Mouse (Mus musculus) small intestine, adult 2 months (tissue): Measurements from ENCODE around the gene Tkfc. TPM values are rescaled to one million over a fixed set of nuclear protein-coding genes. Genes with fewer than 3 reads are reported as not detected.

Experiments used
- H3K27ac ChIP-seq: fragments of 200-500 bp; 2 replicates; pipeline ENCODE4 v1.5.1; 2012; ENCODE audit warnings: low read depth, low read length, control low read depth, inconsistent platforms; ENCODE audit not compliant: insufficient read depth
- H3K27me3 ChIP-seq: fragments of 200-500 bp; 2 replicates; pipeline ENCODE4 v1.6.1; 2012; ENCODE audit warnings: mild to moderate bottlenecking, moderate library complexity, low read length, inconsistent platforms; ENCODE audit not compliant: control insufficient read depth, insufficient read depth
- H3K36me3 ChIP-seq: fragments of 200-500 bp; 2 replicates; pipeline ENCODE4 v1.6.1; 2012; ENCODE audit warnings: mild to moderate bottlenecking, low read length, control low read depth, inconsistent platforms; ENCODE audit not compliant: control insufficient read depth, insufficient read depth
- H3K4me1 ChIP-seq: fragments of 200-500 bp; 2 replicates; pipeline ENCODE4 v1.6.1; 2012; ENCODE audit warnings: low read length, inconsistent platforms, mixed read lengths; ENCODE audit not compliant: control insufficient read depth, insufficient read depth, insufficient read length
- H3K4me3 ChIP-seq: fragments of 200-500 bp; 2 replicates; pipeline ENCODE4 v1.5.1; 2012; ENCODE audit warnings: low read depth, mild to moderate bottlenecking, control low read depth, inconsistent platforms, low read length, moderate library complexity
- CTCF ChIP-seq: fragments of 200-500 bp; IDR thresholded peaks from 2 replicates; pipeline ENCODE4 v1.5.1; 2012; ENCODE audit warnings: low read depth, mild to moderate bottlenecking, control low read depth, inconsistent platforms, low read length, moderate library complexity, mixed read lengths; ENCODE audit not compliant: insufficient replicate concordance, insufficient read length; ENCODE audit errors: extremely low read depth
- POLR2A ChIP-seq: fragments of 200-500 bp; IDR thresholded peaks from 2 replicates; pipeline ENCODE4 v1.6.1; 2012; ENCODE audit warnings: low read depth, mild to moderate bottlenecking, control low read depth, inconsistent platforms, low read length, moderate library complexity
- WGBS: fragments of 180-500 bp; shearing (Covaris S2); methylation state at CpG from one replicate; pipeline ENCODE4 v1.1.7; 2018; 5-methylcytosine and 5-hydroxymethylcytosine counted together
- polyA plus RNA-seq: library from polyadenylated mRNA; depleted of rRNA; stranded (reverse); fragments of >200 nt; gene quantifications from 2 replicates; pipeline ENCODE4 v1.2.3, GENCODE M21; 2012

Tkfc gene
- polyA plus RNA-seq, 1 experiment = 224 TPM

DNA sequence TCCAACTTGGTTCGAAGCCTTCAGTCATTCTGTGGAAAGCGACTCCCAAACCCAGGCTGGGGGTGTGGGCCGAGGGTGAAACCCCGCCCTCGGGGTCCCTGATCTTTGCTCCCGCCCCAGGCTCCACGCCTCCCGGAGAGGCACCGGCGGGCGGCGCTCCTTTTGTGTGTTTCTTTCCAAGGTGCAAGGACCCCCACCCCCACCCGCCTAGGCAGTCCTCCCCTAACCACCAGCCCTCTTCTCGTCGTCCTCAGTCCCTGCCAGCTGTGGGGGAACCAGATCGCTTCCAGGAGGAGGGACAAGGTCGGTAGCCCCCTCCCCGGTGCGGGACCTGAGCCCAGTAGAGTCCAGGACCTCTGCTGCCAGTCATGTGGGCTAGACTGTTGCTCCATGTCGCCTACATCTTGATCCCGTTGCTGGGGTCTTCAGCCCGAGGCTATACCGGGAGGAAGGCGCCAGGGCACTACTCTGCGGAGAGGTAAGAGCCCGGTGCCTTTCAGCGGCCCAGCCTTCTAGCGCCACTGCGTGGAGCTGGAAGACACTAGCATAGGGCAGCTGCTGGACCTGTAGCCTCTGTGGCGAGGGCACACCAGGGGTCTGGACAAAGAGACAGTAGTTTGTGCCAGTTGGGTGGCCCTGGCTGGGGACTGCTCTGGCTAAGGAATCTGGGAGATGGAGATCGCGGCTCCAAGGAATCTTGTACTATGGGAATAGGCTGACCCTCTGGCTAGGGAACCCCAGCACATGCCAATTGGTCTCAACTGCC is 28.8 kb upstream of the Tkfc start, which contains the start of gene Vwce:
TSS of gene Vwce (plus strand) at position 108 of the 766 bp plus-strand sequence.
- peaks cover 20% of the 10 kb centered on the region for H3K4me1 ChIP-seq
- peaks cover 5% of the 10 kb centered on the region for H3K36me3 ChIP-seq
- no peaks in the 10 kb centered on the region for H3K27me3 ChIP-seq
- peak within 1 kb of the TSS; percentile 62 for H3K27ac ChIP-seq
- TF ChIP-seq POLR2A (no peak), CTCF (peak; percentile 28; the same call in 1 of the 2 replicates)
- 2% methylated on average over 32 of the region's 32 CpGs for WGBS
- H3K4me3 ChIP-seq = peak within 1 kb of the TSS; percentile 70

DNA sequence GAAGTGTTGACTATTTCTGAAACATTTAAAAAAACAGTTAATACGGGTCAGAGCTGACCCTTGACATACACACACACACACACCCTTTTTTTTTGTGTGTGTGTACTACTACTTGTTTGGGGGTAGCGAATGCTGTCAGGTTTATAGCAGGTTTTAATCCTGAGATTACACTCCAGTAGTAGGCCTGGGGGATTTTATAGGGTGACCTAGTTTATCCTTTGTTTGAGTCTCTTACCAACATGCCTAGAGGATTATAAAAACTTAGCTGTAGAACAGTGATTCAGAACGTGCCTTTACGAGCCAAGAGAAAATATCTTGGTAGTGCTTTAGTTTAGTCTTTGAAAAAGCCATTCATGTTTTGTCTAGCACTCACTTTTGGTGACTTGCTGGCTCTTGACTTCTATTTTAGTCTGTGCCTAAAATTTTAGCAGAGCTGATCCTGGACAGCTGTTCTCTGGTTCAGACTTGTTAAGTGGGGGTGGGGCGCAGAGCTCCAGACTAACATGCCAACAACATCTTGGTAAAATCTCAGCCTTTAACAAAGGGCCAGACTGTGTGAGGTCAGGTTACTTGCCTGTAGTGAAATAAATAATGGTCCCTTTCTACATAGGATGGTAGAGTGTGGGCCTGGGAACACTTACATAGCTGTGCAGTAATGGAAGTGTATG is 3.3 kb upstream of the Tkfc start:
- WGBS = 82% methylated on average over 5 of the region's 5 CpGs
- Histone ChIP-seq H3K27me3 (no peaks in the 10 kb centered on the region), H3K4me1 (peaks cover 7% of the 10 kb centered on the region; the same call in 1 of the 2 replicates), H3K4me3 (no peak overlapping the region), H3K27ac (no peak overlapping the region), H3K36me3 (peaks cover 55% of the 10 kb centered on the region)
- TF ChIP-seq POLR2A (no peak), CTCF (no peak)

DNA sequence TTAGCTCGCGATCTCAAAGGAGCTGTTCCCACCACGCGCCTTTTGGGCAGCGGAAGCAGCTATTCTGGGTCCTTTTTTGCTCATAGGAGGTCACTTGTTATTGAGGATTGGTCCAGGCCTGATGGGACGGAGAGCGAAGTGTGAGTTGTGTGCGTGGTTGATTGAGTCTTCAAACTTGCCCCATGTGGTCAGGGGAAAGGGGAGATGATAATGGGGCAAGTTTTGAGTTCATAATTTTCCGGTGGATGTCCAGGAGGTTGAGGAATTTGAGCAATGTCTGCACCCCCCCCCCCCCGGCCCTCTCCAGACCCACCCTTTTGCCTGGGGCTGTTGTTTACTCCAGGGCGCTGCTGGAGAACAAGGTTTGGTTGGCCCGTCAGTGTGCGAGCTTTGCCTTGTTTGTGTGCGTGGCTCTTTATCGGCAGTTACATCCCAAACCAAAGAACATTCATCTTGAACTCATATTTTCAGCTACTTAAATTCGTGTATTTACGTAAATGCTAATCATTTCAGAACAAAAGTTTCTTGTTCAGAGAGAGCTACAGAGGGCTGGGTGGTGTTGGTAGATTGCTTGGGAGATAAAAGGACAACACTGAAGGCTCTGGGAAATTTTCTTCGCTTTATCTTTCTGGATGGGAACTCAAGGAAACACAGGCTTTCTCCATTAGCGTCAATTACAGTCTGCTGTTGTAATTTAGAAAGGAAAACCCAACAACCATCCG is 608 bp upstream of the Tkfc start:
- peaks cover 35% of the 10 kb centered on the region for H3K36me3 ChIP-seq
- peaks cover 10% of the 10 kb centered on the region for H3K4me1 ChIP-seq
- H3K27ac ChIP-seq = peak overlapping the region; percentile 73
- H3K27me3 ChIP-seq = no peaks in the 10 kb centered on the region
- 3% methylated on average over 20 of the region's 20 CpGs for WGBS
- H3K4me3 ChIP-seq = peak overlapping the region; percentile 90
- TF ChIP-seq CTCF = no peak
- no peak for TF ChIP-seq POLR2A

DNA sequence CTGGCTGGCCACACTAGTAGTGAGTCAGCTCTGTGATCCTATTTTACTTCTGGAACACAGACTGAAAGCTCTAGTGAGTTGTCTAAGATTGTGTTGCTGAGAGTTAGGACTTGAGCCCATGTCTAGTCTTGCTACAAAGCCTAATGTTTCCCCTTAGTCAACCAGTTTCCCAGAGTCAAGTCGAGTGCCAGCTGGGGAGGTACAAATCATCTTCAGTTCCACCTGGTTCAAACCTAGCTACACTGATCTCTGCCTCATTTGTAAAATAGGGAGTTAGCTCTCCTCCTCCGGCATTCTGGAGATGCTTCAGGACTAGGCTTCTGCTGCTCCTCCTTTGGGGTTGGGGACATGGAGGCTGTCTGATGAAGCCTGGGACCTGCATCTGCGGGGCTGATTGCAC is 920 bp downstream of the Tkfc start:
- H3K4me1 ChIP-seq = peaks cover 10% of the 10 kb centered on the region
- TF ChIP-seq CTCF (no peak), POLR2A (no peak)
- no peaks in the 10 kb centered on the region for H3K27me3 ChIP-seq
- H3K27ac ChIP-seq = peak overlapping the region; percentile 98
- 15% methylated on average over 3 of the region's 3 CpGs for WGBS
- peaks cover 35% of the 10 kb centered on the region for H3K36me3 ChIP-seq
- H3K4me3 ChIP-seq = peak overlapping the region; percentile 90

GRCm38 (mm10) chr19:10603660-10604523 is 1.6 kb downstream of the Tkfc start:
- H3K27ac ChIP-seq = peak overlapping the region; percentile 98
- 35% methylated on average over 18 of the region's 18 CpGs for WGBS
- TF ChIP-seq CTCF (no peak), POLR2A (peak; percentile 83)

DNA sequence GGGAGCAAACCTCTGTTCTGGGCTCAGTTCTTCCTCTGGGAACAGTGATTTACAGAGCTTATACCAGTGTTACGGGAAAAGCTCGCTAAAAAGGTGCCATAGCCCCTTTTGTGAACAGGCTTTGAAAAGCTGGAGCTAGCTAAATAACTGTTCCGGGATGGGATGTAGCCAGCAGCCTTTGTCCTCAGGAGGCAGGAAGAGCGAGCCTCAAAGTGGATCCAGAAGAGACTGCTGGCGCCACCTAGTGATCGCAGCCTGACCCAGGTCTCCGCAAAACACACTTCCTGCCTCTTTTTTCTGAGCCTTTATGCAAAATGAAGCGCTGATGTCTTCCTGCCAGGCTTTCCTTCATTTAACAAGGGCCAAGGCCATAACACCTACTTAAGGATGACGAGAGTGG is 2.7 kb downstream of the Tkfc start:
- TF ChIP-seq CTCF = peak; percentile 91
- peak; percentile 29; the same call in 1 of the 2 replicates for TF ChIP-seq POLR2A
- Histone ChIP-seq H3K4me1 (peaks cover 10% of the 10 kb centered on the region), H3K4me3 (peak overlapping the region; percentile 64), H3K36me3 (peaks cover 35% of the 10 kb centered on the region), H3K27ac (peak overlapping the region; percentile 98), H3K27me3 (no peaks in the 10 kb centered on the region)
- WGBS = 2% methylated on average over 9 of the region's 9 CpGs

More at GRCm38 (mm10) chr19:10603660-10604523, 1.6 kb downstream of the Tkfc start:
- Histone ChIP-seq H3K27me3 (no peaks in the 10 kb centered on the region), H3K4me3 (peak overlapping the region; percentile 82), H3K4me1 (peaks cover 10% of the 10 kb centered on the region), H3K36me3 (peaks cover 37% of the 10 kb centered on the region)
